Mouse (Mus musculus) forebrain, embryonic 11.5 days (tissue): ENCODE measurements around the gene Dnaaf5. TPM values are rescaled to one million over a fixed set of nuclear protein-coding genes. Genes with fewer than 3 reads are reported as not detected.

ENCODE experiments used
- ATAC-seq: fragments of 200-750 bp; cut with Nextera tagmentation; replicated peaks from 2 replicates; pipeline ENCODE4 v1.8.0; 2017; ENCODE audit warnings: moderate TSS enrichment; ENCODE audit not compliant: low FRiP score
- DNase-seq: peaks from one replicate; pipeline ENCODE4 v3.0.0-alpha.2; 2017; ENCODE audit warnings: low spot score
- H3K27ac ChIP-seq: fragments of 300-500 bp; sonication (generic); 2 replicates; pipeline ENCODE4 v1.5.1; 2014; ENCODE audit warnings: low read depth, low read length
- H3K27me3 ChIP-seq: fragments of 300-500 bp; sonication (generic); 2 replicates; pipeline ENCODE4 v1.6.1; 2014; ENCODE audit warnings: mild to moderate bottlenecking, low read length, mixed read lengths; ENCODE audit not compliant: control insufficient read depth, insufficient read depth
- H3K36me3 ChIP-seq: fragments of 300-500 bp; sonication (generic); 2 replicates; pipeline ENCODE4 v1.6.1; 2014; ENCODE audit warnings: mild to moderate bottlenecking, low read length, moderate library complexity, mixed read lengths; ENCODE audit not compliant: control insufficient read depth, insufficient read depth
- H3K4me1 ChIP-seq: fragments of 300-500 bp; sonication (generic); replicated peaks from 2 replicates; pipeline ENCODE4 v1.6.1; 2014; ENCODE audit warnings: low read length, mixed read lengths; ENCODE audit not compliant: control insufficient read depth, insufficient read depth
- H3K4me2 ChIP-seq: fragments of 300-500 bp; sonication (generic); 2 replicates; pipeline ENCODE4 v1.6.1; 2014; ENCODE audit warnings: low read depth, mild to moderate bottlenecking, low read length, moderate library complexity, mixed read lengths; ENCODE audit not compliant: severe bottlenecking
- H3K4me3 ChIP-seq: fragments of 300-500 bp; sonication (generic); 2 replicates; pipeline ENCODE4 v1.5.1; 2014; ENCODE audit warnings: low read depth, low read length
- H3K9ac ChIP-seq: fragments of 300-500 bp; sonication (generic); 2 replicates; pipeline ENCODE4 v1.6.1; 2014; ENCODE audit warnings: low read length
- H3K9me3 ChIP-seq: fragments of 300-500 bp; sonication (generic); 2 replicates; pipeline ENCODE4 v1.6.1; 2016; ENCODE audit warnings: low read length, mixed read lengths; ENCODE audit not compliant: control insufficient read depth
- WGBS: fragments of 180-500 bp; shearing (Covaris S2); extraction: QIAGEN DNeasy Blood & Tissue Kit; methylation state at CpG from one replicate; pipeline ENCODE4 v1.1.7; 2014; 5-methylcytosine and 5-hydroxymethylcytosine counted together
- polyA plus RNA-seq: library from polyadenylated mRNA; unstranded; fragments of >200 nt; fragmentation: Nextera tagmentation; extraction: Ambion mirVana; gene quantifications from 2 replicates; pipeline ENCODE4 v1.2.1, GENCODE M21; 2014

The Dnaaf5 gene
- polyA plus RNA-seq, 1 experiment from 2014 or later: 11.5 TPM

DNA sequence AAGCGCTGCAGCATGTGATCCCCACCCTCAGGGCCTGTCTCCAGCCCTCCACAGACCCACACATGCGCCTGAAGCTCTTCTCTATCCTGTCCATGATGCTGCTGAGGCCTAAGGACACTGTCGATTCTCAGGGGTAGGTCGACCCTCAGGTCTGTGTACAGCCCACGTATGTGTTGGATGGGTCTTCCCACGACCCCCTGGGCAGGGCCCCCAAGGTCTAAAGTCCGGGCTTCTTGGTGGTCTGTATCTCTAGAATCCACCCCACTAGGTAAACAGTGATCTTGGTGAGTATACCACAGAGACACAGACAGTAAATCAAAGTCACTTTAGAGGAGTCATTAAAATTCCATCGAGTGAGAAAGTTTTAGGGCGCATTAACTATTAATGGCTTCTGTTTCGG lies 24.1 kb downstream of the Dnaaf5 start:
- DNase-seq (no peak), ATAC-seq (no peak)
- 68% methylated on average over 10 of the region's 10 CpGs for WGBS
- Histone ChIP-seq H3K4me3 (no peak overlapping the region), H3K4me2 (no peak overlapping the region), H3K4me1 (no peaks in the 10 kb centered on the region), H3K36me3 (peaks cover 4% of the 10 kb centered on the region; the same call in 1 of the 2 replicates), H3K9ac (no peak overlapping the region), H3K27ac (no peak overlapping the region), H3K9me3 (no peaks in the 10 kb centered on the region), H3K27me3 (no peaks in the 10 kb centered on the region)

DNA sequence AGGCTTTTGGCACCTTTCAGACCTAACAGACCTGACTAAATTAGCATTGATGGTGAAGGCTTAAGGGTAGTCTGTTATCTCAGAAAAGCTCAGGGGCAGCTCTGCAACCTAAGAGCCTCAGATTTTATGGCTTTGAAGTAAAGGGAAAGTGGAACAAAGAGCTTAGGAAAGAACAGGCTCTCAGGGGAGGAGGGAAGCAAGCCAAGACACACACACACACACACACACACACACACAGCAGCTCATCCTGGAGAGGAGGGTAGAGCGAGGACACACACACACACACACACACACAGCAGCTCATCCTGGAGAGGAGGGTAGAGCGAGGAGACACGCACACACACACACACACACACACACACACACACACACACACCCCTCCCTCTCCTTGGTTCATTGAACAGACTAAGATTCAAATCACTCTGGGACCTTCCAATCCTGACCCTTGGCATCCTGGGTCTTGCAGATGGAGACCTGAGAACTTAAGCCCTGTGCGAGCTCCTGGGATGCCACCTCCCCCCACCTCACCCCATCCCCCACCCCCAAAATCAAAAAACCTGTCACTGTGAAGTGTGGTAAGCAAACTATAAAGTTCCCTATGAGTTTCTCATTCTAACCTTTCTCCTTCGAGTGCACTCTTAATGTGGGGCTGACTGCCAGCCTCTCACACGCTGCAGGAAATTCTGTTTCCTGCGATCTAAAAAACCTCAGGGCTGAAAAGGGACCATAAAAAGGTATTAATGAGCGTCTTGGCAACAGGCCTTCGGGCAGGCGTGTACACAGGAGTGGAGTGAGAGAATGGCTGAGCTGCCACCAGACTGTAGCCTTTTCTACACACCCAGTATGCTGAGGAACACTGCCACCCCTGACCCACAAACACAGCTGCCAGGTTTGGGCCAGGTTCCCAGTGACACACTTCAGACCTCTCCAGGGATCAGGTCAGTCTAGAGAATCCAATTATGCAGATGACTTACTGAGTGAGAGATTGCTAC lies 24.8 kb downstream of the Dnaaf5 start:
- H3K36me3 ChIP-seq: peaks cover 4% of the 10 kb centered on the region; the same call in 1 of the 2 replicates

DNA sequence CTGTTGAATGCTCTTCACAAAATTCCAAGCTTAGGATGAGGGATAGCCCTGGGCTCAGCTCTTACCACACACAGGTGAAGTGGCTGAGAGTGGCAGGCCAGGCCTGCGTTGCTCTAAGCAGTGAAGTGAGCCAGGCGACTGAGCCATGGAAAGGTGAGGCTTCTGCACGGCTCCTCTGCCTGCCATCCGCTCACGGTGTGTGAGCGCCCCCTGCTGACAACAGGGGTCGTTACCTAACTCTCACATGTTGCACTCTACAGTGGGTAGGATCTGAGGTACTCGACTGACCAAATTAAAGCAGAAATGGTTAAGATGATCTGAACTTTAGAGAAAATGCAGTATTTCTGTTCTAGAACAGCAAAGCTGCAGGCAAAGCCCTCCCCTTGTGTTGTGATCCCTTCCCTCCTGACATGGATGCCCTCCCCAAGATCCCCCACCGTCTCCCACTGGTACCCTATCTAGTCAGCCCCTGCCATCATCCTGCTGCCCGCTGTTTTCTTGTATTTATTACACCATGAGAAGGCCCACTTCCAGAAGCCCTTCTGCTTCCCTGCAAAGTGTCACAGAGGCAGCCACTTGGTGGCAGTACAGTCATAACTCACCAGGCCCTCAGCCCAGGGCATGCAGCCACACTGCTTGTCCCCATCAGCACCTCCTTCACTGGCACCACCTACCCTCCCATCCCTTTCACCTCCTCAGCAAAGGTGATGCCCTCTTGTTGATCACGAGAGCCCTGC lies 29.0 kb downstream of the Dnaaf5 start:
- H3K27ac ChIP-seq: no peak overlapping the region
- H3K27me3 ChIP-seq: no peaks in the 10 kb centered on the region

More for the DNA sequence above, 24.8 kb downstream of the Dnaaf5 start:
- 71% methylated on average over 10 of the region's 10 CpGs for WGBS
- DNase-seq (no peak), ATAC-seq (no peak)
- no peaks in the 10 kb centered on the region for H3K27me3 ChIP-seq
- H3K27ac ChIP-seq: no peak overlapping the region
- no peaks in the 10 kb centered on the region for H3K4me1 ChIP-seq
- H3K9me3 ChIP-seq: no peaks in the 10 kb centered on the region
- no peak overlapping the region for H3K4me2 ChIP-seq
- H3K9ac ChIP-seq: no peak overlapping the region
- no peak overlapping the region for H3K4me3 ChIP-seq

DNA sequence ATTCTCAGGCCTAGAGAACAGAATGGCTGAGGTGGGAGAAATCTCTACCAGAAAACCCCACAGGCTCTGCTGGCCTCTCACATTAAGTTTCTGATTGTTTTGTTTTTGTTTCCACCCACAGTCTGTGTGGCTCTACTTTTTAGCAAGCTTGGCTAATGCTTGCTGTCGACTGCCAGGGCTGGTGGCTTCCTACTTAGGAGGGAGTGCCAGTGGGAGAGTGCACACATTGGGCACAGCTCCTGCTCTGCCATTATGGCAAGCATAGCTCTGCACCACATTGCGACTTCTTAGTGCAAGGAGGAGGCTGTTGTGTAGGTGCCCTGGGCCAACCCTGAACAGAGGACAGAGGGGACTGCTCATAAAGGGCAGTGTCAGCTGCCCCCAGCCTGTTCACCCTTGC lies 33.1 kb downstream of the Dnaaf5 start:
- Histone ChIP-seq H3K27me3 (no peaks in the 10 kb centered on the region), H3K9me3 (no peaks in the 10 kb centered on the region), H3K36me3 (peaks cover 3% of the 10 kb centered on the region; the same call in 1 of the 2 replicates), H3K4me2 (no peak overlapping the region), H3K4me3 (no peak overlapping the region), H3K9ac (no peak overlapping the region), H3K27ac (no peak overlapping the region), H3K4me1 (no peaks in the 10 kb centered on the region)
- DNase-seq (no peak), ATAC-seq (no peak)
- 83% methylated on average over 2 of the region's 2 CpGs for WGBS

More for the DNA sequence above, 29.0 kb downstream of the Dnaaf5 start:
- Histone ChIP-seq H3K9ac (no peak overlapping the region), H3K36me3 (peaks cover 4% of the 10 kb centered on the region; the same call in 1 of the 2 replicates), H3K4me1 (no peaks in the 10 kb centered on the region), H3K4me3 (no peak overlapping the region), H3K4me2 (no peak overlapping the region), H3K9me3 (no peaks in the 10 kb centered on the region)
- peak; percentile 63; the same call in 1 of the 2 replicates for ATAC-seq
- peak; percentile 87 for DNase-seq
- WGBS: 33% methylated on average over 11 of the region's 11 CpGs

GRCm38 (mm10) chr5:139183601-139184000 lies 33.6 kb downstream of the Dnaaf5 start:
- WGBS: 86% methylated on average over 9 of the region's 9 CpGs
- H3K9me3 ChIP-seq: no peaks in the 10 kb centered on the region
- ATAC-seq (no peak), DNase-seq (no peak)
- H3K4me1 ChIP-seq: no peaks in the 10 kb centered on the region
- no peak overlapping the region for H3K4me2 ChIP-seq
- H3K36me3 ChIP-seq: peaks cover 3% of the 10 kb centered on the region; the same call in 1 of the 2 replicates
- no peak overlapping the region for H3K27ac ChIP-seq
- H3K4me3 ChIP-seq: no peak overlapping the region
- H3K27me3 ChIP-seq: no peaks in the 10 kb centered on the region
- H3K9ac ChIP-seq: no peak overlapping the region

GRCm38 (mm10) chr5:139184897-139185296 lies 34.9 kb downstream of the Dnaaf5 start:
- no peak overlapping the region for H3K4me3 ChIP-seq
- no peak overlapping the region for H3K9ac ChIP-seq
- no peaks in the 10 kb centered on the region for H3K9me3 ChIP-seq
- H3K27ac ChIP-seq: no peak overlapping the region
- no peaks in the 10 kb centered on the region for H3K4me1 ChIP-seq
- DNase-seq (no peak), ATAC-seq (no peak)
- 92% methylated on average over 2 of the region's 4 CpGs for WGBS
- peaks cover 3% of the 10 kb centered on the region; the same call in 1 of the 2 replicates for H3K36me3 ChIP-seq
- no peak overlapping the region for H3K4me2 ChIP-seq
- H3K27me3 ChIP-seq: no peaks in the 10 kb centered on the region

DNA sequence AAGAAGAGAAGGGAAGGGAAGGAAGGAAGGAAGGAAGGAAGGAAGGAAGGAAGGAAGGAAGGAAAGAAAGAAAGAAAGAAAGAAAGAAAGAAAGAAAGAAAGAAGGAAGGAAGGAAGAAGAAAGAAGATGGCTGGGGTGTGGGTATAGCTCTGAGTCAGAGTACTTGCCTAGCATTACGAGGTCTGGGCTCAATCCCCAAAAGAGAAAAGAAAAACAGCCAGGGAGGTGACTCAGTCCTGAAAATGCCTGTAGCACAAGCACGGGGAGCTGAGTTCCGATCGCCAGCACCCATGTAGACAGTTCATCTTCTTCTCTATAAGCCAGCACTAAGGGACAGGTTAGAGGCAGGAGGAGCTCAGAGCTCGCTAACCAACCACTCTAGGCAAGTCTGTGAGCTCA lies 39.7 kb downstream of the Dnaaf5 start:
- Histone ChIP-seq H3K4me1 (no peaks in the 10 kb centered on the region), H3K27ac (no peak overlapping the region), H3K9me3 (no peaks in the 10 kb centered on the region), H3K4me2 (no peak overlapping the region), H3K9ac (no peak overlapping the region), H3K4me3 (no peak overlapping the region), H3K36me3 (peaks cover 3% of the 10 kb centered on the region; the same call in 1 of the 2 replicates), H3K27me3 (no peaks in the 10 kb centered on the region)
- DNase-seq (no peak), ATAC-seq (no peak)
- 94% methylated on average over 5 of the region's 5 CpGs for WGBS

GRCm38 (mm10) chr5:139190958-139191357 lies 40.9 kb downstream of the Dnaaf5 start:
- Histone ChIP-seq H3K4me3 (no peak overlapping the region), H3K9ac (no peak overlapping the region), H3K36me3 (peaks cover 2% of the 10 kb centered on the region; the same call in 1 of the 2 replicates), H3K27ac (no peak overlapping the region), H3K9me3 (no peaks in the 10 kb centered on the region), H3K4me2 (no peak overlapping the region), H3K27me3 (no peaks in the 10 kb centered on the region), H3K4me1 (no peaks in the 10 kb centered on the region)
- DNase-seq: no peak
- 78% methylated on average over 5 of the region's 5 CpGs for WGBS
- no peak for ATAC-seq
